Mouse (Mus musculus) right cerebral cortex, postnatal 4 days (tissue): ENCODE data around the gene Rerg.

Experiments
- DNase-seq: peaks from one replicate; pipeline ENCODE4 v3.0.0-alpha.2; 2022

Rerg gene

GRCm38 (mm10) chr6:137162481-137162880, 7.8 kb downstream of the Rerg start:
- no peak for DNase-seq

- DNase-seq, result no peak
These were observed 8.7 kb downstream of the Rerg start for GRCm38 (mm10) chr6:137161491-137162088.

GRCm38 (mm10) chr6:137159372-137159926, 10.8 kb downstream of the Rerg start:
- no peak for DNase-seq

- DNase-seq, result no peak
These were observed 13.7 kb downstream of the Rerg start for GRCm38 (mm10) chr6:137156437-137157219.

GRCm38 (mm10) chr6:137155196-137156137, 14.8 kb downstream of the Rerg start:
- no peak for DNase-seq

- no peak for DNase-seq
These were observed 17.3 kb downstream of the Rerg start for GRCm38 (mm10) chr6:137153021-137153420.

GRCm38 (mm10) chr6:137151015-137151414, 19.3 kb downstream of the Rerg start:
- DNase-seq, result no peak

- no peak for DNase-seq
These were observed 20.5 kb downstream of the Rerg start for GRCm38 (mm10) chr6:137149833-137150232.

GRCm38 (mm10) chr6:137146910-137147309, 23.4 kb downstream of the Rerg start:
- DNase-seq, result no peak

GRCm38 (mm10) chr6:137145611-137146010, 24.7 kb downstream of the Rerg start:
- DNase-seq, result no peak

- DNase-seq, result no peak
These were observed 25.2 kb downstream of the Rerg start for GRCm38 (mm10) chr6:137144958-137145535.

GRCm38 (mm10) chr6:137144526-137144840, 25.8 kb downstream of the Rerg start:
- DNase-seq, result no peak

- DNase-seq, result no peak
These were observed 26.3 kb downstream of the Rerg start for GRCm38 (mm10) chr6:137143818-137144525.

- no peak for DNase-seq
These were observed 27.5 kb downstream of the Rerg start for GRCm38 (mm10) chr6:137142796-137143195.

GRCm38 (mm10) chr6:137141247-137141820, 29.0 kb downstream of the Rerg start:
- DNase-seq, result no peak

- DNase-seq, result no peak
These were observed 31.5 kb downstream of the Rerg start for GRCm38 (mm10) chr6:137138822-137139221.

- no peak for DNase-seq
These were observed 31.9 kb downstream of the Rerg start for GRCm38 (mm10) chr6:137138391-137138790.

GRCm38 (mm10) chr6:137136401-137136800, 33.9 kb downstream of the Rerg start:
- DNase-seq, result no peak

- no peak for DNase-seq
These were observed 34.5 kb downstream of the Rerg start for GRCm38 (mm10) chr6:137135506-137136391.

GRCm38 (mm10) chr6:137131794-137132193, 38.5 kb downstream of the Rerg start:
- DNase-seq, result no peak

- DNase-seq, result no peak
These were observed 38.9 kb downstream of the Rerg start for GRCm38 (mm10) chr6:137131349-137131748.
